Mouse (Mus musculus) hindbrain, embryonic 13.5 days (tissue): ENCODE measurements around the gene Lct. TPM values are rescaled to one million over a fixed set of nuclear protein-coding genes. Genes with fewer than 3 reads are reported as not detected.
"Not testable (repeated sequence)": the region's sequence is repeated elsewhere in the genome, so short reads cannot be mapped to it uniquely, and the experiment has no call there.

Experiments used
- ATAC-seq: fragments of 200-750 bp; cut with Nextera tagmentation; 2 replicates; pipeline ENCODE4 v1.8.0; 2017; ENCODE audit warnings: moderate TSS enrichment; ENCODE audit not compliant: low FRiP score
- H3K27ac ChIP-seq: fragments of 300-500 bp; sonication (generic); 2 replicates; pipeline ENCODE4 v1.5.1; 2015; ENCODE audit warnings: inconsistent platforms, mild to moderate bottlenecking, moderate library complexity
- H3K27me3 ChIP-seq: fragments of 300-500 bp; sonication (generic); 2 replicates; pipeline ENCODE4 v1.6.1; 2015; ENCODE audit warnings: mild to moderate bottlenecking, inconsistent platforms
- H3K36me3 ChIP-seq: fragments of 300-500 bp; sonication (generic); 2 replicates; pipeline ENCODE4 v1.6.1; 2015; ENCODE audit warnings: mild to moderate bottlenecking, inconsistent platforms
- H3K4me1 ChIP-seq: fragments of 300-500 bp; sonication (generic); replicated peaks from 2 replicates; pipeline ENCODE4 v1.6.1; 2015; ENCODE audit warnings: inconsistent platforms
- H3K4me2 ChIP-seq: fragments of 300-500 bp; sonication (generic); 2 replicates; pipeline ENCODE4 v1.6.1; 2015; ENCODE audit warnings: inconsistent platforms, mild to moderate bottlenecking, moderate library complexity
- H3K4me3 ChIP-seq: fragments of 300-500 bp; sonication (generic); 2 replicates; pipeline ENCODE4 v1.5.1; 2015; ENCODE audit warnings: mild to moderate bottlenecking, inconsistent platforms
- H3K9ac ChIP-seq: fragments of 300-500 bp; sonication (generic); 2 replicates; pipeline ENCODE4 v1.6.1; 2015; ENCODE audit warnings: mild to moderate bottlenecking, inconsistent platforms
- H3K9me3 ChIP-seq: fragments of 300-500 bp; sonication (generic); 2 replicates; pipeline ENCODE4 v1.6.1; 2016; ENCODE audit warnings: inconsistent platforms
- WGBS: fragments of 180-500 bp; shearing (Covaris S2); methylation state at CpG from one replicate; pipeline ENCODE4 v1.1.7; 2015; 5-methylcytosine and 5-hydroxymethylcytosine counted together
- polyA plus RNA-seq: library from polyadenylated mRNA; unstranded; fragments of >200 nt; fragmentation: Nextera tagmentation; extraction: Ambion mirVana; gene quantifications from 2 replicates; pipeline ENCODE4 v1.2.1, GENCODE M21; 2015

Gene Lct
- polyA plus RNA-seq, 1 experiment from 2014 or later, result 0.29 TPM

GRCm38 (mm10) chr1:128337708-128338320 lies 9.7 kb upstream of the Lct start:
- Histone ChIP-seq H3K9ac (no peak overlapping the region), H3K36me3 (peaks cover 74% of the 10 kb centered on the region), H3K27ac (no peak overlapping the region), H3K4me1 (no peaks in the 10 kb centered on the region), H3K4me2 (no peak overlapping the region), H3K4me3 (no peak overlapping the region), H3K27me3 (no peaks in the 10 kb centered on the region), H3K9me3 (no peaks in the 10 kb centered on the region)
- WGBS, result 92% methylated on average over 13 of the region's 13 CpGs
- ATAC-seq, result no peak

- Histone ChIP-seq H3K27ac (no peak overlapping the region), H3K4me3 (no peak overlapping the region), H3K4me2 (no peak overlapping the region), H3K27me3 (no peaks in the 10 kb centered on the region), H3K36me3 (peaks cover 62% of the 10 kb centered on the region), H3K9me3 (no peaks in the 10 kb centered on the region), H3K4me1 (no peaks in the 10 kb centered on the region), H3K9ac (no peak overlapping the region)
- no peak for ATAC-seq
- WGBS, result 95% methylated on average over 1 of the region's 1 CpGs
These were observed 2.2 kb upstream of the Lct start for GRCm38 (mm10) chr1:128330313-128330712.

GRCm38 (mm10) chr1:128327165-128327564 lies 953 bp downstream of the Lct start:
- Histone ChIP-seq H3K9me3 (no peaks in the 10 kb centered on the region), H3K4me1 (no peaks in the 10 kb centered on the region), H3K27me3 (no peaks in the 10 kb centered on the region), H3K36me3 (peaks cover 30% of the 10 kb centered on the region), H3K27ac (no peak overlapping the region), H3K4me3 (no peak overlapping the region), H3K9ac (no peak overlapping the region), H3K4me2 (no peak overlapping the region)
- no peak for ATAC-seq
- WGBS, result 97% methylated on average over 1 of the region's 1 CpGs

- WGBS, result 84% methylated on average over 2 of the region's 2 CpGs
- no peak overlapping the region for H3K4me3 ChIP-seq
- no peak overlapping the region for H3K9ac ChIP-seq
- no peak overlapping the region for H3K4me2 ChIP-seq
- no peaks in the 10 kb centered on the region for H3K9me3 ChIP-seq
- no peaks in the 10 kb centered on the region for H3K27me3 ChIP-seq
- H3K4me1 ChIP-seq, result no peaks in the 10 kb centered on the region
- no peak overlapping the region for H3K27ac ChIP-seq
- ATAC-seq, result no peak
- H3K36me3 ChIP-seq, result 0 out of 2 replicates have a peak, but pooled peaks cover 14% of the 10 kb centered on the region
These were observed 3.3 kb downstream of the Lct start for GRCm38 (mm10) chr1:128324776-128325175.

GRCm38 (mm10) chr1:128323026-128323643 lies 5.0 kb downstream of the Lct start:
- no peaks in the 10 kb centered on the region for H3K27me3 ChIP-seq
- no peak overlapping the region for H3K4me2 ChIP-seq
- no peak overlapping the region for H3K27ac ChIP-seq
- H3K9me3 ChIP-seq, result no peaks in the 10 kb centered on the region
- H3K36me3 ChIP-seq, result 0 out of 2 replicates have a peak, but pooled peaks cover 11% of the 10 kb centered on the region
- 89% methylated on average over 8 of the region's 8 CpGs for WGBS
- H3K4me1 ChIP-seq, result no peaks in the 10 kb centered on the region
- no peak for ATAC-seq
- no peak overlapping the region for H3K4me3 ChIP-seq
- H3K9ac ChIP-seq, result no peak overlapping the region

- not testable (repeated sequence) for H3K4me1 ChIP-seq, H3K36me3 ChIP-seq, H3K9me3 ChIP-seq, H3K4me2 ChIP-seq, H3K27ac ChIP-seq, H3K9ac ChIP-seq, H3K4me3 ChIP-seq, H3K27me3 ChIP-seq, ATAC-seq
- 89% methylated on average over 6 of the region's 6 CpGs for WGBS
These were observed 8.9 kb downstream of the Lct start for GRCm38 (mm10) chr1:128319266-128319665.

GRCm38 (mm10) chr1:128314665-128315064 lies 13.5 kb downstream of the Lct start:
- Histone ChIP-seq H3K4me2 (no peak overlapping the region), H3K9me3 (no peaks in the 10 kb centered on the region), H3K27ac (no peak overlapping the region), H3K36me3 (no peaks in the 10 kb centered on the region), H3K4me1 (no peaks in the 10 kb centered on the region), H3K27me3 (no peaks in the 10 kb centered on the region), H3K4me3 (no peak overlapping the region), H3K9ac (no peak overlapping the region)
- ATAC-seq, result no peak
- WGBS, result 81% methylated on average over 4 of the region's 4 CpGs

- no peaks in the 10 kb centered on the region for H3K9me3 ChIP-seq
- H3K27ac ChIP-seq, result no peak overlapping the region
- no peak overlapping the region for H3K4me2 ChIP-seq
- no peaks in the 10 kb centered on the region for H3K4me1 ChIP-seq
- 79% methylated on average over 3 of the region's 3 CpGs for WGBS
- H3K4me3 ChIP-seq, result no peak overlapping the region
- H3K27me3 ChIP-seq, result no peaks in the 10 kb centered on the region
- no peak overlapping the region for H3K9ac ChIP-seq
- H3K36me3 ChIP-seq, result no peaks in the 10 kb centered on the region
- ATAC-seq, result no peak
These were observed 19.1 kb downstream of the Lct start for GRCm38 (mm10) chr1:128309043-128309442.

- 83% methylated on average over 16 of the region's 16 CpGs for WGBS
- H3K4me3 ChIP-seq, result no peak overlapping the region
- peak; percentile 54 for ATAC-seq
These were observed 24.2 kb downstream of the Lct start for GRCm38 (mm10) chr1:128303900-128304299.

GRCm38 (mm10) chr1:128295717-128296528 lies 32.2 kb downstream of the Lct start:
- H3K27ac ChIP-seq, result no peak overlapping the region
- H3K4me2 ChIP-seq, result no peak overlapping the region
- 75% methylated on average over 5 of the region's 5 CpGs for WGBS
- no peaks in the 10 kb centered on the region for H3K36me3 ChIP-seq
- no peak overlapping the region for H3K9ac ChIP-seq
- no peak overlapping the region for H3K4me3 ChIP-seq
- H3K4me1 ChIP-seq, result no peaks in the 10 kb centered on the region
- no peak for ATAC-seq
- no peaks in the 10 kb centered on the region for H3K27me3 ChIP-seq
- H3K9me3 ChIP-seq, result no peaks in the 10 kb centered on the region

More at GRCm38 (mm10) chr1:128303900-128304299, 24.2 kb downstream of the Lct start:
- H3K9me3 ChIP-seq, result no peaks in the 10 kb centered on the region
- H3K27ac ChIP-seq, result no peak overlapping the region
- no peaks in the 10 kb centered on the region for H3K27me3 ChIP-seq
- H3K4me2 ChIP-seq, result no peak overlapping the region
- H3K36me3 ChIP-seq, result no peaks in the 10 kb centered on the region
- H3K9ac ChIP-seq, result no peak overlapping the region
- H3K4me1 ChIP-seq, result no peaks in the 10 kb centered on the region

- no peaks in the 10 kb centered on the region for H3K4me1 ChIP-seq
- WGBS, result 79% methylated on average over 8 of the region's 8 CpGs
- H3K9me3 ChIP-seq, result no peaks in the 10 kb centered on the region
- H3K4me3 ChIP-seq, result no peak overlapping the region
- no peak overlapping the region for H3K27ac ChIP-seq
- ATAC-seq, result no peak
- H3K27me3 ChIP-seq, result no peaks in the 10 kb centered on the region
- H3K9ac ChIP-seq, result no peak overlapping the region
- no peaks in the 10 kb centered on the region for H3K36me3 ChIP-seq
- H3K4me2 ChIP-seq, result no peak overlapping the region
These were observed 32.8 kb downstream of the Lct start for GRCm38 (mm10) chr1:128295296-128295695.

GRCm38 (mm10) chr1:128293524-128293923 lies 34.6 kb downstream of the Lct start:
- H3K4me2 ChIP-seq, result no peak overlapping the region
- no peak overlapping the region for H3K9ac ChIP-seq
- no peak overlapping the region for H3K4me3 ChIP-seq
- no peak for ATAC-seq
- no peaks in the 10 kb centered on the region for H3K27me3 ChIP-seq
- no peaks in the 10 kb centered on the region for H3K36me3 ChIP-seq
- 91% methylated on average over 12 of the region's 12 CpGs for WGBS
- no peak overlapping the region for H3K27ac ChIP-seq
- no peaks in the 10 kb centered on the region for H3K9me3 ChIP-seq
- no peaks in the 10 kb centered on the region for H3K4me1 ChIP-seq
